Mouse (Mus musculus) liver, postnatal 0 days (tissue): ENCODE data around the gene Mx1.

Source experiments
- CTCF ChIP-seq: sonication (generic); IDR thresholded peaks from 2 replicates; pipeline ENCODE4 v1.5.1; 2016; ENCODE audit warnings: antibody characterized with exemption, low read depth
- EP300 ChIP-seq: IDR thresholded peaks from 2 replicates; pipeline ENCODE4 v1.6.1; 2016; ENCODE audit warnings: antibody characterized with exemption, low read depth, mild to moderate bottlenecking

DNA sequence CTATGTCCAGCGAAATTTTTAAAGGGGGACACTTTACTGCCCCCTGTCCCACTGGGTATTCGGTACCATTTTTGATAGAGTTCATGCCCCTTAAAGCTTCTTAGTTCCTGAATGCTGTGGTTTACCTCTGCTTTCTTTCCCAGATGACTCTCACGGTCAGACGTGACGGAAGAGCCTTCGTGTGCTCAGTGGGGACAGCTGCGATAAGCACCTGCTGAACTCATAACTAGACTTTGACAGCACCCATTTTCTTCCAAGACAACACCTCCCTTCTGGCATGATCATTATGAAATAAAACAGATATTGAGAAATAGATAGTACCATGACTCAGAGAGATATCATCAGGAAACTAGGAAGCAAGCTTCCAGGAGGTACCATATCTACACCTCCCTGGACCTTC, 36.7 kb upstream of the Mx1 start:
- no peak for TF ChIP-seq CTCF
- TF ChIP-seq EP300: no peak
